Mouse (Mus musculus) cerebellum, adult 18-20 months (tissue): Measurements from ENCODE around the gene Pth2.
A peak's percentile ranks its signal among the peaks of the same experiment; 100 is the strongest.

Experiments used
- DNase-seq, 2 experiments: peaks; one replicate each; pipeline ENCODE4 v3.0.0; 2021

Gene Pth2

GRCm38 (mm10) chr7:45198961-45199360, 18.2 kb downstream of the Pth2 start:
- DNase-seq = peak in 1 of 2 experiments; percentile 39

DNA sequence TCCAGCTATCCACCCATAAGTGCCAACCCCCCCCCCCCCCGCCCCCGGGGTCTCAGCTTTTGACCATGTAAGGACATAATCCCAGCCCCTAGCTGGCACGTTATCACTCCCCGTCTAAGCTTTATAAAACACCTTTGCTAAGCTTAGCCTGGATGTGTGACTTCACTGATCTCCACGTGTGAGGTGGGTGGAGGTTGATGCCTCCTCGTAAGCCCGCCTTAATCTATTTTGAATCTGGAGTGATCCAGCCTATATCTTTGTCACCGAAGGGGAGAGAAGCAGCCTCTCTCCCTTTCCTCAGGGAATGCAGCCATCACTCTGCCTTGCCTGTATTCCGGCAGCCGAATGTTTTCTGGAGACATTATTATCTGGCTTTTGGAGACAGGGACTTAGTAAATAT, 21.9 kb downstream of the Pth2 start:
- no peak for DNase-seq

DNA sequence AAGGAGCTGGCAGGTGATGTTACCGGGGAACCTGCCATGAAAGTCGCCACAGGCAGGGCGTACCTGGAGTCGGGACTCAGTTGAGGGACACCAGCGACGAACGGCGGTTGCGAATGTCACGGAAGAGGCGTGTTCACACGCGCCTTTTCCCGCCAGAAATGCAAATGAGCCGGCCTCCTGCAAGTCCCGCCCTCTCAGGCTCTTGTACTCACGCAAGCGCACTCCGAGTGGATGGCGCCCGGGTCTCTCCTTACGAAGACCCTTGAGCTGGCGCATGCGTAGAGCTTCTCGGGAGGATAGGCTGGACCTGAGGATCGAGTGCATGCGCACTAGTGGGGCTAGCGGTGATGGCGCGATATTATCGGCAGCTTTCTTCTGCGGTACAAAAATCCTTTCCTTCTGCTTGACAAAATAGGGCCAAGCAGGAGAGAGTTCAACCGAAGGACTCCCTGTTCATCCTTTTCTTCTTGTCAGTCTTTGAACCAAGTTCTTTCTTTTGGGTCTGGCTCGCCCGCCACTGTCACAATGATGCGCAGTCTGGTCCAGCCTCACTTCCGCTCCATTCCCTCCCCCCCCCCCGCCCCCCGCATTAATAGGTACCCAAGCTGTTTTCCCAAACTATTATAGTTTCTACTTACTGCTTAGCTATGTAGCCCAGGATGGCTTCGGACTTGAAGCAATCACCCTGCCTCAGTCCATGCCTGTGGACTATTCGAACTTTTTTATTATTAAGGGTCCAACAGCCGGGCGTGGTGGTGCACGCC, 23.8 kb downstream of the Pth2 start, which contains the start of gene Ccdc155:
TSS of gene Ccdc155 (minus strand) at position 513 of the 764 bp plus-strand sequence.
- peak; percentile 94 to 97 for DNase-seq

DNA sequence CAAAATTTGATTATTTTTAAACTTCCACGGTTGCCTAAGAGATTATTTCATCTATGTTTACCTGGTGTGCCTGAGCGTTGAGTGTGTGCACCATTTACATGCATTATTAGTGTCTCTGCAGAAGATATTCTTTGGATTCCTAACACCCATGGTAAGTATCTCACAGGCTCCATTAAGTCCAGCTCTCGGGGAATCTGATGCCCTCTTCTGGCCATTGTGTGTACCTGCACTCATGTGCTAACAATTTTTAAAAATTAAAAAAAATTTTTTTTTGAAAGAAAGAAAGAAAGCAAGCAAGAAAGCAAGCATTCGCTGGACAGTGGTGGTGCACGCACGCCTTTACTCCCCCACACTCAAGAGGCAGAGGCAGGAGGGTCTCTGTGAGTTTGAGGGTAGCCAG, 27.5 kb downstream of the Pth2 start:
- DNase-seq = no peak

GRCm38 (mm10) chr7:45211070-45211469, 30.3 kb downstream of the Pth2 start:
- no peak for DNase-seq

- no peak for DNase-seq
Observed at GRCm38 (mm10) chr7:45211851-45212251, 31.1 kb downstream of the Pth2 start, which contains the start of gene Dkkl1. Dkkl1 (minus strand) TSS chr7:45212147.

- no peak for DNase-seq
Observed at GRCm38 (mm10) chr7:45212356-45212755, 31.6 kb downstream of the Pth2 start.

- DNase-seq = no peak
Observed at GRCm38 (mm10) chr7:45213708-45214107, 32.9 kb downstream of the Pth2 start.

GRCm38 (mm10) chr7:45215673-45216441, 35.1 kb downstream of the Pth2 start, which contains the start of gene Tead2:
Tead2 (plus strand) TSS chr7:45215753.
- DNase-seq = no peak

- no peak for DNase-seq
Observed at GRCm38 (mm10) chr7:45216442-45217183, 35.8 kb downstream of the Pth2 start.

GRCm38 (mm10) chr7:45221680-45222079, 40.9 kb downstream of the Pth2 start:
- DNase-seq = no peak

- DNase-seq = no peak
Observed at GRCm38 (mm10) chr7:45224826-45225225, 44.0 kb downstream of the Pth2 start.

DNA sequence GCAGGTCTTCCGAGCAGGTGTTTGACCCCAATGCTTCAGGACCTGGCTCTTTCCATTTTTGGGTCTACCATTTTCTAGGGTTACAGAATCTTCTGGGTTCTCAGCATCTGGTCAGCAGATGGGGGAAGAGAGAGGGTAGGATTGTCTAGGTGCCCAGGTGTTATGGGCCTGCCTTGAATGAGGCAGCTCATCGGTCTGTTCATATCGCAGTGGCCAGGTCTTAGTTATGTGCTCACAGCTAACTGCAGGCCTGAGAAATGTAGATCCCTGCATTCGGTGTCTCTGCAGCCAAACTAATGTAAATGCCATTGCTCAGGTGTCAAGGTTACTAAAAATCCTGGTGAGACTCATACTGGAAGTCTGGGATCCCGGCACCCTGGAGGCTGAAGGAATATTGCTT, 45.6 kb downstream of the Pth2 start:
- DNase-seq = no peak

DNA sequence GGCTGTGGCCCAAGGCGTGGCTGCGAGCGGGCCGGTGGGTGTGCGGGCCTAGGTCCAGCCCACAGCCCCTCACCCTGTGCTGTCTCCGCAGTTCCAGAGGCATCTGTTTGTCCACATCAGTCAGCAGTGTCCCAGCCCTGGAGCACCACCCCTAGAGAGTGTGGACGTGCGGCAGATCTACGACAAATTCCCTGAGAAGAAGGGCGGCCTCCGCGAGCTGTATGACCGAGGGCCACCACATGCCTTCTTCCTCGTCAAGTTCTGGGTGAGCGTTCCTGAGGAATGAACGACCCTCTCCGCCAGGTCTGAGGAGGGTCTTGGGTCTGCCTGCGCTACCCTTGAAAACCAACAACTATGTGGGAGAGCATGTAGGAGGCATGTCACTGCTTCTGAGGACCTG, 47.8 kb downstream of the Pth2 start:
- DNase-seq = no peak

- DNase-seq = no peak
Observed at GRCm38 (mm10) chr7:45229046-45229445, 48.3 kb downstream of the Pth2 start.

DNA sequence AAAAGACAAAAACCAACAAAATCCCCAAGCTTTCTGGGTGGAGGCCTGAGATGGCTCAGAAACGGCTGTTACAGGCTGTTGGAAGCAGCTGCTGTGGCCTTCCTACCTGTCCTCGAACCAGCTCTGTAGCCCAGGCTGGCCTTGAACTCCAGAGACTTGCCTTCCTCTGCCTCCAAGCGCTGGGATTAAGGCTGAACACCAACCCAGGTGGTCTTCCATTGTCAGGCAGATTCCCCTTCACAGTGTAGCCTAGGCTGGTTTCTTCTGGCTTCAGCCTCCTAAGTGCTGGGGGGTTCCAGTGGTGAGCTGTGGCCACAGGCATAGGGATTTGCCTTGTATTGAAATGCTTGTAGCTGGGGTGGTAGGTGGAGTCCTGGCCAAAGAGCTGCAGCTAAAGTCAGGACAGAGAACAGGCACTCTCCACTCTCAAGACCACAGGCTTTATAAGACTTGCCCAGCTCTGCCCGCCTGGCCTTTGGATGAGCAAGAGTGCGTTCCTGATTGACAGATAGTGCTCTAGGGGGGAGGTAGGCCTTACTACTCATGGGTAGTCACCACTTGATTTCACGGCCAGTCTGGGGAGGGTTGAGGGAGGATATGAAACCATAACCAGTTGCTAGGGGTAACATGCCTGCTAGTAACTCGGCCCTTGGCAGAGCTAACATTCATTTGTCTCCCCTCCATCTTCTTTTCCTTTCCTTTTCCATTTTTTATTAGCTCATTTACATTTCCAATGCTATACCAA, 48.8 kb downstream of the Pth2 start:
- no peak for DNase-seq

GRCm38 (mm10) chr7:45231192-45231591, 50.4 kb downstream of the Pth2 start:
- DNase-seq = no peak
